Mouse (Mus musculus): Measurements from ENCODE around the gene Klc3. TPM values are rescaled to one million over a fixed set of nuclear protein-coding genes. Genes with fewer than 3 reads are reported as not detected.

Klc3 gene
- total and polyA plus RNA-seq, 3 experiments: 0.21 to 0.59 (median 0.25) TPM

DNA sequence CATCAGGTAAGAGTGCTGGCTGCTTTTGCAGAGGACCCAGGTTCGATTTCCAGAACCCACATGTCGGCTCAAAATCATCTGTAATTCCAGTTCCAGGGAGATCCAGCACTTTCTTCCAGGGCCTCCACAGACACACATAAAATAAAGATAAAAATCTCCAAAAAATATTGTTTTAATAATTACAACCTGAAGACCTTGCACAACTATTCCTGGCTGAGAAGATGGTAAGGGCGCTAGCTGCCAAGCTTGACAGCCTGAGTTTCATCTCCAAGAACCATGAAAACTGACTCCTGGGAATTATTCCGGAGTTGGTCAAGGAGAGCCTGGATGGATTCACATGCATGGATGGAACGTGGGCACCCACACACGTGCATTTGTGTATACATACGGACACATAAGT, 572 bp upstream of the Klc3 start, which contains the start of gene Ckm:
Gene Ckm, plus strand, starts transcription at position 301 of the 400 bp plus-strand sequence.
- Histone ChIP-seq H3K27me3 (ENCODE audit: control insufficient read depth, insufficient read depth, low read length) (peaks cover 7% of the 10 kb centered on the region), H3K79me2 (replicated peaks; ENCODE audit: control insufficient read depth, insufficient read depth, low read length) (no peaks in the 10 kb centered on the region), H3K9ac (ENCODE audit: low read depth, low read length) (peak within 1 kb of the TSS; percentile 56), H3K27ac (no peak within 1 kb of the TSS), H3K4me1 (ENCODE audit: control insufficient read depth, insufficient read depth, low read length) (no peaks in the 10 kb centered on the region; the same call in 1 of the 2 replicates), H3K36me3 (ENCODE audit: control insufficient read depth, insufficient read depth, low read length) (no peaks in the 10 kb centered on the region), H3K4me3 (peak within 1 kb of the TSS; percentile 53)
- no peak for DNase-seq
- TF ChIP-seq CTCF (IDR thresholded peaks at IDR 0.05) (no peak), POLR2A (IDR thresholded peaks at IDR 0.05; ENCODE audit: insufficient read depth, low read depth, low read length) (no peak), EP300 (IDR thresholded peaks at IDR 0.05; ENCODE audit: insufficient read depth, low read depth, low read length) (no peak)
- 54% methylated on average over 7 of the region's 7 CpGs for WGBS
- intact Hi-C loops (cut with DNase I): loop anchor here (5.0 kb wide), 1 partner anchor 298 kb away; no protein-coding TSS in a partner anchor

DNA sequence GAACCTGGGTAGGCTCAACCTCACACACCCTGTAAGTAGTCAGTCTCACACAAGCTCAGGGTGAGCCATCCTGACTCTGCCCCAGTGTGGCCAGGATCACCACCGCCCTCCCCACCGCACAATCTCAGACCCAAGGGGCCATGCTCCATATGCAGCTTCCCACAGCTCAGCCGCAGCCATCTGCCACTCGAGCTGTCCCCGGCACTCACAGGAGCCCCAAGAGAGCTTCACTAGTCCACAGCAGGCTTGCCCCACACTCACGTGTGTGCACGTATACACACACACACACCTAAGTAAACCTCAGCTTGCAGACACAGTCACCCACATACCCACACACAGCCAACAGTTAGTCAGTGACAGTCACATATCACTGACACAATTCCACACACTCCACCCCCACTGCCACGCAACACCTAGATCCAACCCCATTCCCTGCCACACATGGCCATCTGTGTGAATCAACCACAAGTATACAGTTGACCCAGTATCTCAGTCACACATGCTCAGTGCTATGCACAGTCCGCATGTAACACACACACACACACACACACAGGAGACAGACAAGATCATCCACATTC, 1.3 kb downstream of the Klc3 start:
- DNase-seq: no peak
- 82% methylated on average over 9 of the region's 9 CpGs for WGBS
- Histone ChIP-seq H3K27ac (no peak overlapping the region), H3K4me3 (no peak overlapping the region), H3K9ac (ENCODE audit: low read depth, low read length) (no peak overlapping the region), H3K36me3 (ENCODE audit: control insufficient read depth, insufficient read depth, low read length) (no peaks in the 10 kb centered on the region), H3K27me3 (ENCODE audit: control insufficient read depth, insufficient read depth, low read length) (peaks cover 7% of the 10 kb centered on the region), H3K79me2 (replicated peaks; ENCODE audit: control insufficient read depth, insufficient read depth, low read length) (no peaks in the 10 kb centered on the region), H3K4me1 (ENCODE audit: control insufficient read depth, insufficient read depth, low read length) (no peaks in the 10 kb centered on the region; the same call in 1 of the 2 replicates)
- TF ChIP-seq EP300 (IDR thresholded peaks at IDR 0.05; ENCODE audit: insufficient read depth, low read depth, low read length): no peak
- TF ChIP-seq POLR2A (IDR thresholded peaks at IDR 0.05; ENCODE audit: insufficient read depth, low read depth, low read length): no peak
- TF ChIP-seq CTCF (IDR thresholded peaks at IDR 0.05): no peak
- intact Hi-C loops (cut with DNase I): loop anchor here (5.0 kb wide), 1 partner anchor 300 kb away; no protein-coding TSS in a partner anchor

DNA sequence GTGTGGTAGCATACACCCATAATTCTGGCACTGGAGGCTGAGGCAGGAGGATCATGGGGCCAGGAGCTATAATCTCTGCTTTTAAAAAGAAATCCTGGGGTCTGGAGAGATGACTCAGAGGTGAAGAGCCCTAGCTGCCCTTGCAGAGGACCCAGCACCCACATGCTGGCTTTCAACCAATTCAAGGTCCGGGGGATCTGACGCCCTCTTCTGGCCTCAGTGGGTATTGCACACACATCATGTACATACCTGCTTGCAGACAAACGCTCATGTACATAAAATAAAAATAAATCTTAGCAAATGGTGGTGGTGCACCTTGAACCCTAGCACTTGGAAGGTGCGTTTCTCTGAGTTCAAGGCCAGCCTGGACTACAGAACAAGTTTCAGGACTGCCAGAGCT, 3.0 kb downstream of the Klc3 start:
- Histone ChIP-seq H3K27me3 (ENCODE audit: control insufficient read depth, insufficient read depth, low read length) (peaks cover 7% of the 10 kb centered on the region), H3K36me3 (ENCODE audit: control insufficient read depth, insufficient read depth, low read length) (no peaks in the 10 kb centered on the region), H3K9ac (ENCODE audit: low read depth, low read length) (no peak overlapping the region), H3K79me2 (replicated peaks; ENCODE audit: control insufficient read depth, insufficient read depth, low read length) (no peaks in the 10 kb centered on the region), H3K4me1 (ENCODE audit: control insufficient read depth, insufficient read depth, low read length) (no peaks in the 10 kb centered on the region; the same call in 1 of the 2 replicates), H3K4me3 (no peak overlapping the region), H3K27ac (no peak overlapping the region)
- WGBS: 79% methylated on average over 4 of the region's 4 CpGs
- DNase-seq: no peak
- TF ChIP-seq CTCF (IDR thresholded peaks at IDR 0.05): peak; percentile 43
- no peak for TF ChIP-seq POLR2A (IDR thresholded peaks at IDR 0.05; ENCODE audit: insufficient read depth, low read depth, low read length)
- intact Hi-C loops (cut with DNase I): loop anchor here (5.0 kb wide), 1 partner anchor 301 kb away; no protein-coding TSS in a partner anchor

DNA sequence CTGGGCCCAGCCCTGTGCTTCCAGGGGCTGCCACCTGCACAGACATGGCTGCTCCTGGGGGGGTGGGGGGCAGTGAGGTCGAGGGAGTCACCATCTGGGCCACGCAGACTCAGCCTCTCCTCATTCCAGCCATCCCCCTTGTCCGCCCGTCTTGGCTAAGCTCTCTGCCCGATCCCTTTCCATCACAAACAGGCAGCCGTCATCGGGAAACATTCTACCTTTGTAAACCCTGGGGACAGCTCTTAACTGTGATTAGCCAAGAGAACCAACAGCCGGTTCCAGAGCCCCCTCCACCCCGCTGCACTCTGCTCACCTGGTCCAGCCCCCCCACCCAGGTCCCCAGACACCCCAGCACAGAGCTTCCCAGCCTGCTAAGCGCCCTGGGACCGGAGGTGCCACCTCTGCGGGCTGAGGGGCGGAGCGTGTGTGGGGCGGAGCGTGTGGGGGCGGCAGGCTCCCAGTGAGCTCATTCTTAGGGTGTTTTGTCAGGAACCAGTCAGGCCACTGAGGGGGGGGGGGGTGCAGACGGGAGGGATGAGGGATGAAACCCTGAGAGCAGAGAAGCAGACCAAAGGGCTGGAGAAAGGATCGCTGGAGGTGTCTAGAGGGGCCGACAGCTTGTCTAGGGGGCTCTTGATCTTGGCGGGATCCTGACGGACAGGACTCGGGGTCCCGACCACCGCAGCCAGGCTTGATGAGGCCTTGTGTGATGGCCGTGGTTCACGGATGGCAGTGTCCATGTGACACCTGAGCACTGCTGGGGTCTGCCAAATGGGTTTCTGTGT, 4.2 kb downstream of the Klc3 start:
- H3K36me3 ChIP-seq (ENCODE audit: control insufficient read depth, insufficient read depth, low read length): no peaks in the 10 kb centered on the region
- intact Hi-C loops (cut with DNase I): loop anchor here (5.0 kb wide), 1 partner anchor 303 kb away; no protein-coding TSS in a partner anchor
- H3K27me3 ChIP-seq (ENCODE audit: control insufficient read depth, insufficient read depth, low read length): peaks cover 7% of the 10 kb centered on the region
- no peak overlapping the region for H3K4me3 ChIP-seq
- WGBS: 5% methylated on average over 27 of the region's 27 CpGs
- TF ChIP-seq EP300 (IDR thresholded peaks at IDR 0.05; ENCODE audit: insufficient read depth, low read depth, low read length) (no peak), CTCF (IDR thresholded peaks at IDR 0.05) (no peak), POLR2A (IDR thresholded peaks at IDR 0.05; ENCODE audit: insufficient read depth, low read depth, low read length) (no peak)
- no peak overlapping the region for H3K27ac ChIP-seq
- peak; percentile 48 to 50 for DNase-seq
- H3K9ac ChIP-seq (ENCODE audit: low read depth, low read length): no peak overlapping the region
- no peaks in the 10 kb centered on the region for H3K79me2 ChIP-seq (replicated peaks; ENCODE audit: control insufficient read depth, insufficient read depth, low read length)
- H3K4me1 ChIP-seq (ENCODE audit: control insufficient read depth, insufficient read depth, low read length): no peaks in the 10 kb centered on the region; the same call in 1 of the 2 replicates

DNA sequence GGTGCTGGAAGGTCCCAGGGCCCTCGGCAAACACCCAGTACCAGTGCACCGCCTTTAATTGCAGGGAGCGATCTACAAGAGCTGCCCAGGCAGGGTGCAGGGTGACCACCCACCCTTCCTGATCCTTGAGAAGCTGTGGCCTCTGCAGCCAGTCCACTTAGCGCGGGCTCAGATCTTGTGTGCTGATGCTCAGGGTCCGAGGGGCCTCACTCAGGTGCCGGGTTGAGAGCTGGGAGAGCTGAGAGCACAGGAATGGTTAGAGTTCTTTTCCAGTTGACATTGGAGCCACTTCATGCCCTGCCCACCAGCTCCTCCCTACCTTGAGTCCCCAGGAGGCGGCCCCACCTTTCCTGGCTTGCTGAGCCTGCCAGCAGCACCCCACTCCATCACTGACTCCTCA, 9.4 kb downstream of the Klc3 start:
- DNase-seq: no peak
- Histone ChIP-seq H3K4me1 (ENCODE audit: control insufficient read depth, insufficient read depth, low read length) (no peaks in the 10 kb centered on the region), H3K79me2 (replicated peaks; ENCODE audit: control insufficient read depth, insufficient read depth, low read length) (no peaks in the 10 kb centered on the region), H3K4me3 (no peak overlapping the region), H3K27ac (no peak overlapping the region), H3K9ac (ENCODE audit: low read depth, low read length) (no peak overlapping the region), H3K27me3 (ENCODE audit: control insufficient read depth, insufficient read depth, low read length) (no peaks in the 10 kb centered on the region), H3K36me3 (ENCODE audit: control insufficient read depth, insufficient read depth, low read length) (no peaks in the 10 kb centered on the region)
- intact Hi-C loops (cut with DNase I): no loop called here
- TF ChIP-seq POLR2A (IDR thresholded peaks at IDR 0.05; ENCODE audit: insufficient read depth, low read depth, low read length): no peak
- TF ChIP-seq EP300 (IDR thresholded peaks at IDR 0.05; ENCODE audit: insufficient read depth, low read depth, low read length): no peak
- no peak for TF ChIP-seq CTCF (IDR thresholded peaks at IDR 0.05)
- 87% methylated on average over 8 of the region's 8 CpGs for WGBS

Data from heart, adult 2 months (tissue).